Mouse (Mus musculus) liver, embryonic 16.5 days (tissue): ENCODE measurements around the gene Gm20823. TPM values are rescaled to one million over a fixed set of nuclear protein-coding genes. Genes with fewer than 3 reads are reported as not detected.
"Not testable (repeated sequence)": the region's sequence is repeated elsewhere in the genome, so short reads cannot be mapped to it uniquely, and the experiment has no call there.

Experiments used
- ATAC-seq: fragments of 200-750 bp; cut with Nextera tagmentation; 2 replicates; pipeline ENCODE4 v1.8.0; 2017; ENCODE audit warnings: low read depth, mild to moderate bottlenecking, moderate number of reproducible peaks, moderate library complexity
- H3K27ac ChIP-seq: fragments of 300-500 bp; sonication (generic); 2 replicates; pipeline ENCODE4 v1.5.1; 2014; ENCODE audit warnings: mild to moderate bottlenecking, low read length
- H3K27me3 ChIP-seq: fragments of 300-500 bp; sonication (generic); 2 replicates; pipeline ENCODE4 v1.6.1; 2014; ENCODE audit warnings: low read depth, low read length, mixed read lengths; ENCODE audit not compliant: control insufficient read depth, insufficient read depth
- H3K36me3 ChIP-seq: fragments of 300-500 bp; sonication (generic); 2 replicates; pipeline ENCODE4 v1.6.1; 2014; ENCODE audit warnings: mild to moderate bottlenecking; ENCODE audit not compliant: control insufficient read depth, insufficient read depth
- H3K4me1 ChIP-seq: fragments of 300-500 bp; sonication (generic); 2 replicates; pipeline ENCODE4 v1.6.1; 2014; ENCODE audit warnings: low read depth, low read length, mixed read lengths; ENCODE audit not compliant: control insufficient read depth
- H3K4me2 ChIP-seq: fragments of 300-500 bp; sonication (generic); 2 replicates; pipeline ENCODE4 v1.6.1; 2014; ENCODE audit warnings: low read depth, low read length, mixed read lengths
- H3K4me3 ChIP-seq: fragments of 300-500 bp; sonication (generic); 2 replicates; pipeline ENCODE4 v1.5.1; 2014; ENCODE audit warnings: low read depth, mild to moderate bottlenecking, low read length
- H3K9ac ChIP-seq: fragments of 300-500 bp; sonication (generic); 2 replicates; pipeline ENCODE4 v1.6.1; 2014; ENCODE audit warnings: low read depth, low read length
- H3K9me3 ChIP-seq: fragments of 300-500 bp; sonication (generic); replicated peaks from 2 replicates; pipeline ENCODE4 v1.6.1; 2016; ENCODE audit warnings: low read length; ENCODE audit not compliant: control insufficient read depth
- WGBS: fragments of 180-500 bp; shearing (Covaris S2); extraction: QIAGEN DNeasy Blood & Tissue Kit; methylation state at CpG from one replicate; pipeline ENCODE4 v1.1.7; 2014; ENCODE audit not compliant: insufficient replicate concordance; 5-methylcytosine and 5-hydroxymethylcytosine counted together
- polyA plus RNA-seq: library from polyadenylated mRNA; unstranded; fragments of >200 nt; fragmentation: Nextera tagmentation; extraction: Ambion mirVana; gene quantifications from 2 replicates; pipeline ENCODE4 v1.2.1, GENCODE M21; 2015

Gene Gm20823
- not detected in 2 replicates for polyA plus RNA-seq

- not testable (repeated sequence) for H3K9ac ChIP-seq, H3K27me3 ChIP-seq, H3K9me3 ChIP-seq, H3K4me1 ChIP-seq, H3K27ac ChIP-seq, H3K4me2 ChIP-seq, H3K36me3 ChIP-seq, H3K4me3 ChIP-seq, ATAC-seq
- no CpG with 5 or more reads among the region's 4 CpGs for WGBS
These were observed at the start of gene Gm20823 for GRCm38 (mm10) chrY:62464745-62465144. Gene Gm20823, minus strand, starts transcription at chrY:62464845.
